Mouse (Mus musculus) lung, adult 2 months (tissue): ENCODE results near the gene Tgif1.

Experiments
- CTCF ChIP-seq: fragments of 200-500 bp; IDR thresholded peaks from 2 replicates; pipeline ENCODE4 v1.5.1; 2011; ENCODE audit warnings: mild to moderate bottlenecking, low read length, control low read depth; ENCODE audit not compliant: insufficient read depth
- POLR2A ChIP-seq: fragments of 200-500 bp; IDR thresholded peaks from 2 replicates; pipeline ENCODE4 v1.6.1; 2011; ENCODE audit warnings: low read depth, mild to moderate bottlenecking, control low read depth, low read length, borderline replicate concordance; ENCODE audit errors: extremely low read depth

DNA sequence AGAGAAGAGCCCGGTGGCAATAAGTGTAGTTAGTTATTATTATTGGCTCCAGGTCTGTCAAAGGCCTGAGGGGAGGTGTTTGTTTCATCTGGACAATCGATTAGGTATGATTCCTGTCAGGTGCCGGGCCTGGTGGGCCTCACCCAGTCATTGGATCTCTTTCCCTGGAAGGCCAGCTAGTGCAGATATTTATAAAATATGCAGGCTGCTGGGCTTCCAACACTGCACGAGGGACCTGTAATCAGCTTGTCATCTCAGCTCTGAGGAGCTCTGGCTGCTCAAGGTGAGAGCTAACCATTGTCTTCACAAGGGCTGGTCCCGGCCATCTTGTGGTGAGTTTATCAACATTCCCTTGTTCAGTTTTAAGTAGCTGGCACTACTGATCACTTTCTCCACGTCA lies 675 bp upstream of the Tgif1 start:
- TF ChIP-seq POLR2A (no peak), CTCF (no peak)
